Mouse (Mus musculus): ENCODE results near the gene Acat2.

- TF ChIP-seq CTCF (IDR thresholded peaks at IDR 0.05; ENCODE audit: extremely low read depth, insufficient read length, insufficient replicate concordance, low read depth, low read length) (no peak), POLR2A (IDR thresholded peaks at IDR 0.05; ENCODE audit: low read depth, low read length) (no peak)
Observed at GRCm38 (mm10) chr17:12978546-12978945, 18.0 kb upstream of the Acat2 start.
